Mouse (Mus musculus) layer of hippocampus, adult 8-10 months (tissue): ENCODE results near the gene Olfr49. TPM values are rescaled to one million over a fixed set of nuclear protein-coding genes. Genes with fewer than 3 reads are reported as not detected.

Experiments used
- DNase-seq, 2 experiments: peaks; one replicate each; pipeline ENCODE4 v3.0.0; 2022; ENCODE audit warnings: low spot score in 2 of 2
- total RNA-seq, 4 experiments: library from RNA; stranded (reverse); gene quantifications; 2 replicates each; pipeline ENCODE4 v1.2.4; 2022

Olfr49 gene
- not detected for total RNA-seq

DNA sequence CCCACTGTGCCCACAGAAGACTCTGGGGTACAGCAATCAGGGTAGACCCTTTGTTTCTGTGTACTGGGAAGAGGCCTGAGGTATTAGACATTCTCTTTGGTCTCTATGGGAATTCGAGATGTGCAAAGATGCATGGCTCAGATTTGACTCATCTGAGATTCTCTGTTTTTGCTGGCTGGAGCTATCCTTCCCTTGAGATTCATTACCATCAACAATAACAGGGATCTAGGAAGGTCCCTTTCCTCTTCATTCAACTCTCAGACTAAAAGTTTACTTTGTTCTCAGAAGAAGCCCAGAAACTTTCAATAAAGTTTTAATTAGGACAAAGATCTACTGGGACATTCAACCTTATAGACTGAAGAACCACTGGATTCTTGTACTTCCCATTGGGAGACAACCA is at the start of gene Olfr49:
Gene Olfr49, minus strand, starts transcription at position 101 of the 400 bp plus-strand sequence.
- DNase-seq = no peak

DNA sequence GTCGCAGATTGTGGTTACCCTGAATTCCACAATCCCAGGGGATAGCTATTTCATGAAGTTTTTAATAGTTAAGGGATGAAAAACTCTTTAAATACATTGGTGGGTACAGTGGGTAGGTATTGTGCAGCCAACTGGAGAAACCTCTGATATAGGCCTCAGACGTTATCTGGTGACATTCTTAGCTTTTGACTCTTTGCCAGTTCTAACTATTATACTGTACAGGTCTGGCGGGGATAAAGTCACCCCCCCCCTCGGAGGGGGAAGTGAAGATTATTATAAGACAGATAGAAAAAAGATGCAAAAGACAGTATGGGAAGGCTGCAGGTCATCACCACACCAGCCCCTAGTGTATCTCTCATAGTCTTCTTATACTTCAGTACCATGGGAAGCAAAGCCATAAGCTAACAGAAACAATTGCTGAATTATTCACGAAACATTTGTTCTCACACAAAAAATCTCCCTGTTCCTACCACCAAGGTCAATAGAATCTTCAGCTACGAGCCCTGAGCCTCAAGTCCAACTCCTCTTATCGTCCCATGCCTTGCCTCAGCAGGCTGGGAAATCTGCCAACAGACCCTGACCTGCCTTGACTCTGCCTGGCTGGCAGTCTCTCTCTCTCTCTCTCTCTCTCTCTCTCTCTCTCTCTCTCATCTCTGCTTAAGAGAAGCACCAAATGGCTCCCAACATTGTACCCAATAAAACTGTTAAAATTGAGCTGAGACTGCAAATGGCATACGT is 48.9 kb upstream of the Olfr49 start:
- no peak for DNase-seq

DNA sequence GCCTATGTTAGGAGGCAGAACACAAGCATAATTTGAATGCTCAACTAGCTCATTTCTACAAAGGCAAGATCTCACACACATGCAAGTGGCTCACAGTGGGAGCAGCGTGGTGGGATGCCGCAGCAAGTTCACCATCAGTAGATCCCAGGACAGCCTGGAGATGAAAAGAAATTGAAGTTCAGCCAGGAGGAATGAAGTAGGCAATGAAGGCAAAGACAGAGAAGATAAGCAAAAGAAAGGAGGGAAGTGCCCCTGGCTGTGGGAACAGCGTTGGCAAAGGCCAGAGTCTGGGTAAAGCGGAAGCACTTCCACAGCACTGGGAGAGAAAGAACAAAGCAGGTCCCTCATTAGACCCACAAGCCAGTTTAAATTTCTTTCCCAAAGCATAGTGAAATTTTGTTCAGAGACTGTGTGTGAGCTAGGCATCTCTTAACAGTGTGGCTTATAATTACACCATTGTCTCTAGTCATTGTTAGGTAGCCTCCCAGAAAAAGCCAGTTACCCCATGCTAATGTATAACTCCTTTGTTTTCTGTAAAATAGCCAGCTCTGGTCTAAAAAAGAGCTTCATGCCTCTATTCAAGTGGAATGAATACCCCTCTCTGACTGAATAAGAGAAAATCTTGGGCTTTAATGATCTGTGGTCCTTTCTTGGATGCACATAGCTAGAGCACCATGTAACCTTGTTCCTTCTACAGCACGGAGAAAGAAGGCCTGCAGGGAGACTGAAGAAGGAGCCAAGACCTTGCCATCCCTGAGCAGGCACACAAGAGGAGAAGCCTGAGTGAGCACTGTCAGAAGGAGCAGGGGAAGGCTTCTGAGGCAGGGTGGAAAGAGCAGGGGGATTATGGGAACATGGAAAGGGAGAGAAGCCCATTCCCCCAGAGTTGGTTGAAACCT is 47.7 kb upstream of the Olfr49 start:
- no peak for DNase-seq

DNA sequence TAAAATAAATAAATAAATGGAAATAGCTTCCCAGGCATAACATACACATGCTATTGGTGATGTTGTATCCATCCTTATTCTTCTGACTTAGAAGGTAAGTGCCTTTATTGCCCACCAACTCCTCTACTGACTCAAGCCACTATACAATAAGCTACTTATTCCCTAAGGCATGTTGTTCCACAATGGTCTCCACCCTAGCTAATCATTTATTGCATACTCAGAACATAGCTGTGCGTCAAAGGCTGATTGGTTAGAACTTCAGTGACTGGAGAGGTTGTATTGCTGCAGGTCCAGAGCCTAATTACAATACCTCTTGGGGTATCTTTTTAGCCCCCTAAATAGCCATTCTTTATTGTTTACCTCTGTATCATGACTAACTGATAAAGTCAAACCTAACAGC is 46.4 kb upstream of the Olfr49 start:
- no peak for DNase-seq

DNA sequence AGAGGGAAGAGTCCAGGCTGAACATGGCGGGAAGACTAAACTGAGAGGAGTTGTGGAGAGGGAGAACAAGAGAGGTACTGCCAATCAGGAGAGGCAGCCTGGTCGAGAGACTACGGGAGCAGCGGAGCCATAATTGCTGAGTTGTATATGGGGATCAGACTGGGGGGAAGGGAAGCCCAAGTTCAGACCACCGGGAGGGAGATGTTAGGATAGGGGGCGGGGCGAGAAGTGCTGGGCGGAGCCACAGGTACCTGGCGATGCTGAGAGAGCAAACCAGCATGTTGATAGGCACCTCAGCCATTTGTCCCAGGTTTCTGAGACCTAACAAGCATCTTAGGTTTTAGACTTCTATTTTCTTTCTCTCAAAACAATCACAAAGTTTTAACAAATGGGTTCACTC is 44.5 kb upstream of the Olfr49 start:
- DNase-seq = no peak

DNA sequence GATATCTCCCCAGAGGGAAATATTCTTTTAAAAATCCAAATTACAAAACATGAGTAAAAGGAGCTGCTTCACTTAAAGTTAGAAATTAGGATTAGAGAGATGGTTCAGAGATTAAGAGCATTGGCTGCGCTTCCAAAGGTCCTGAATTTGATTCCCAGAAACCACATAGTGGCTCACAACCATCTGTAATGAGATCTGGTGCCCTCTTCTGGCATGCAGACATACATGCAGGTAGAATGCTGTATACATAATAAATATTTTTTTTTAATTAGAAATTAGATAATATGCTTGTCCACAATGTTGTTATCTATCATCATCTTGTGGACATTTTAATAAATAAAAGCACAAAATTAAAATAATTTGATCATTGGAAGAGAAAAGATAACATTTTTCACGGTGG is 43.8 kb upstream of the Olfr49 start:
- no peak for DNase-seq

DNA sequence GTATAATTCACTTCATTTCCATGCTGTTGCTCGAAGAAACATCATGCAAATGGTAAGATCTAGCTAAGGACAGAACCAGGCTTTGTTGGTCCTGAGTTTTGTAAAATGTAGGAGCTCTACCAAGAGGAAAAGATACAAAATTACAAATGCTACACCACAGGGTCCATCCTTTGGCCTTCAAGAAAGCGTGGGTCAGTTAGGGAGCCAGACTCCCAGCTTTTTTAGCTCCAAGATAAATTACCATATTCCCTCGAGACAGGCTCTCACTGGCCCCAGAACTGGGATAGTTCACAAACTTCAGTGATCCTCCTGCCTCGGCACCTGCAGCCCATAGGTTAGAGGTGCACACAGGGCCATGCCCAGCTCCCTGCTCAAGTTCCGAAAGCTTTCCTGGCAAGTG is 39.7 kb upstream of the Olfr49 start:
- DNase-seq = no peak

DNA sequence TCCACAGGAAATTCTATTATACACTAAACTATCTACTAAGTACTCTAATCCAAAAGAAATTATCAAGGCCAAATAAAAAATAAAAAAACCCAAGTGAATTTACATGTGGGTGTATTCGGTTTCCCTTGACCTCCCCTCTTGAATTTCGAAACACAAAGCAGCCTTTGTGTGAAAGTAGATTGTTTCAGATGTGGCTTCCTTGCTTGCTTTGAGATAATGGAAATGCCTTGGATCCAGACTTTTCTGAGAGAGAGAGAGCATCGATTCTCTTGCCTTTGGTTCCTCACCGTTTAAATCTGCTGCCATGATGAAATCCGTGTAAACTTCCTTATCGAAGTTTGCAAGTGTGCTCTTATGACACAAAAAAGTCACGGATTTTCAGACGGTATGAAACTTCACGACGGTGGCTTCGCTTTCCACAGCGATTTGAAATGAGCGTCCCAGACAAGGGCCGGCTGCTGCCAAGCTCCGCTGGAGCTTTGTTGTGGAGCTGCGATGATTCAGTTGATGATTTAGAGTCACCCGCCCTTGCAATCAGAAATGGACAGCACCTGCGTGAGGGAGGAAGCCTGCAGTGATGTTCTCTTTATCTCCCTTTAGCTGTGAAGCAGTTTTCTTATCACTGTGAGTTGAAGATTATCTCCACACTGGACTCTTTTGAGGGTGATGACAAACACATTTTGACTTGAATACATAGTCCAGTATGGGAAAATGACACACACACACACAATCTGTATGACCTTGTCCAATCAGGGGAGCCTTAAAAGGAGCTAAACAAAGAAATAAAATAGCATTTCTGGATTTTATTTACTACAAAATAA is 37.0 kb upstream of the Olfr49 start:
- no peak for DNase-seq

DNA sequence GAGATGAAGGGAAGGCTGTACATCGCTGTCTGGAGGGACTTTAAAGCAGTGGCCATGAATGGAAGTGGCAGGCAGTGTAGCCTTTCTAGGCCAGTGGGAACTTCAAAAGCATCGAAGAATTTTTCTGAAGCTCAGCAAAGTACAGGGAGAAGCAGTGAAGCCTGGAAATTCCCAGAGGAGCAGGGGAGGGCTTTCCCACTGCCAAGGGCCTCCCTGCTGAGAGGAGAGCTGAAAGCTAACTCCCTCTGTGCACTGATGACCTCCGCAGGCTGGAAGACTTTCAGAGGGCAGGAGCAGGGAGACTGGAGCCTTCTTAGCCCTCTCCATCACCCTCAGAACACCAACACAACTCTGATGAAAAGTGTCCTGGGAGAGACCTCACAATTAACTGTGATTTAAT is 27.0 kb upstream of the Olfr49 start:
- no peak for DNase-seq

DNA sequence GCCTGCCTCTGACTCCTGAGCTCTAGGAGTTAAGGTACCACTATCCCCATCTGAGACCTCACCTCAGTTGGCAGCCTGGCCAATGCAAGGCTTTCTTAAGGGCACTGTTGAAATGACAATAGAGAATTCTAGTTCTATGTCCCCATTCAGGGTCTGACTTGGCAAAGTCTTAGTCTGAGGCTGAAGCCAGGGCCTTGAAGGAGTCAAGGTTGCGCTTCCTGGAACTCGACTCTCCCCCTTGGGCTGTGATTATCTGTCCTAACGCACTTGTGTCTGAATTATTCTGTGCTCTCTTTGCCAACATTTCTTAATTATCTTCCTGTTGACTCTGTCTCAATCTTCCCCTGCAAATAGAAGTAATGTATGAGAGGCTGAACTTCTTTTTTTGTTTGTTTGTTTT is 15.9 kb upstream of the Olfr49 start:
- DNase-seq = no peak

DNA sequence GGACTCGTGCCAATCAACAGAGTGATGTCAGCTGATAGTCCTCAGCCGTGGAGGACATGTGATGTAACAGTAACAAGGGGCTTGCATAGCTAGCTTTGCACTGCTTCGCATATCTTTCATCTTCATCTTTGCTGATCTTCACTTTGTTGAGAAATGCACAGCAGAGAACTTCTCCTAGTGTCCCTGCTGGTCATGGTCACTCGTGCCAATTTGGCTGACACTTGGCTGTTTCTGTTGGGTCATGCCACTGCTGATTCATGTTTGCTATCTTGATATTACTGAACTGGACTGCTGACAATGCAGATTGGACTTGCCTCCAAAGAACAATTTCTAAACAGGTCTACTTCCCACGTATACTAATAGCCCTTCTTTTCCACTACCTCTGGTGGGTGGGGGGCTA is 15.4 kb upstream of the Olfr49 start:
- DNase-seq = no peak

DNA sequence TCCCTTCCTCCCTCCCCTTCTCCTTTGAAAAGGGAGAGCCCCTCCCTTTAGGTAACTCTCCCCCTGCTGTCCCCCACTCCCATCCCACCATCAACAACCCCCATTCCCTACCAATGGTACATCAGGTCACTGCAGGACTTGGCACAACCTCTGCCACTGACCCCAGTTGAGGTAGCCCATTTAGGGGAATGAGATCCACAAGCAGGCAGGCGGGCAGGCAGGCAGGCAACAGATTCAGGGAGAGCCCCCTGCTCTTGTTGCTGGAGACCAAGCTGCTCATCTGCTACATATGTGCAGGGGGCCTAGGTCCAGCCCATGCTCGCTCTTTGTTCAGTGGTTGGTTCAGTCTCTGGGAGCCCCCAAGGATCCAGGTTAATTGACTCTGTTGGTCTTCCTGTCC is 8.3 kb downstream of the Olfr49 start:
- no peak for DNase-seq

DNA sequence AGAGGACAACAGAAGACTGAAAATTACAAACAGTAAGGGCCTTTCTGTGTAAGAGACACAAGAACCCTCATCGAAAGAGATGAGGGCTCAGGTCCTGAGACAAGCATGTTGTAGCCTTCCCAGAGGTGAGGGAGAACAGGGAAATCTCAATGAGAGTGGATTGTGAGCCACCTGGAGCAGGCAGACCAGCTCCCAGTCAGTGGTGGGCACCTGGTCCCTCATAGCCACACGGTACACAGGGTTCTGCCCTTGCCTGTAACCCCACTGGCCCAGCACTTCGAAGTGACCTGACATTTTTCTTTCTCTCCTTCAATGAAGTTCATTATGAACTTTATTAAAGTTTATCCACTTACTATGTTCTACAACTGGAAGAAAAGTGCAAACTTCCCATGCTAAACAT is 12.0 kb downstream of the Olfr49 start:
- no peak for DNase-seq

DNA sequence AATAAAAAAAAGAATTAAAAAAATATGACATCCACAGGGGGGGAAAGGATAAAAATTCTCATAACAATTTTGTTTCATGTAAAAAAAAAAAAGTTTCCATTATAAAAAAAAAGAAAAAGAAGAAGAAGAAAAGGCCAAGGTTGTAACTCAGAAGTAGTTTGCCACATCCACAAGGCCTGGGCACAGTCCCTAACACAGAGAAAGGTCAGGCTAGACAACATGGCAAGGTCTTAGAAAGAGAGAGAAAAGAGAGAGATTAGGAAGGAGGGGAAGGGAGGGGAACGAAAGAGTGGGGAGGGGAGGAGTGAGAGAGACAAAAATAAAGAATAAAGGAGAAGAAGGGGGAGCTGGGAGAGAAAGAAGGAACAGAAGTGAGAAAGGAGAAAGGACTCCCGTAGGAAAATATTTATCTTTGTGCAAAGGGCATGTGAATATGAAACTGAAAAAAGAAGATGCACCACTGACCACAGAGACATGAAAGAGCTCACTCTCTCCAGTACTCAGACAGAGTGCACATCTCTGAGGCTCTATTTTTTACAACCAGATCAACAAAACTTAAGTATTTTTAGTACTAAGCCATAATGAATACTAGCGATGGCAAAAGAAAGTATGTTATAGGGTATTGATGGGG is 12.6 kb downstream of the Olfr49 start:
- DNase-seq = no peak

DNA sequence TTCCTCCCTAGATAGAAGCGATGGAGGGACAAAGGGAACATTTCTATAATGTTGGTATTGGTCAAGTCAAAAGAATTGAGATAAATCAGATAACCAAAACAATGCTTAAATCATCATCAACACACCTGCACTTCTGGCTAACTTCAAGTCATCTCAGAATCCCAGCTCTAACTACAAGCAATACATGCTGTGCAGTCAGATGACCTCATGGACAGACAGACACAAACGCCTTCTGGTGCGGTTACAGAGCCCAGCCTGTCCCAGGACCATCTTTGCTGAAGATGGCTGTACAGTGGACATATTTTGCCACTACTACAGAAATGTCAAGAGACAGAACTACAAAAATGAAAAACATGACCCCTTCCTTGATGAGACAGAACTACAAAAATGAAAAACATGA is 14.3 kb downstream of the Olfr49 start:
- no peak for DNase-seq

DNA sequence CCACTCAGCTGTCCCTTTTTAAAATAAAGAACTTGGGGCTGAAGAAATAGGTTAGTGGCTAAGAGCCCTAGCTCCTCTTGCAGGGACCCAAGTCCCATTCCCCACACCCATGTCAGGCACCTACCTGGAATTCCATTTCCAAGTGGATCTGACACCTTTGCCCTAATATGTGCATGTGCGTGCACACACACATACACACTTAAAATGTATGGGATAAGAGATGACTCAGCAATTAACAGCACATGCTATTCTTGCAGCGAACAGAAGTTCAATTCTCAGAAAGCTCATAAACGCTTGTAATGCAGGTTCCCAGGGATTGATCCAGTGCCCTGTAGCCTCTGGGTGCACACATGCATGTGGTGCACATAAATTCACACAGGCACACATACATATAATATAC is 15.2 kb downstream of the Olfr49 start:
- no peak for DNase-seq

DNA sequence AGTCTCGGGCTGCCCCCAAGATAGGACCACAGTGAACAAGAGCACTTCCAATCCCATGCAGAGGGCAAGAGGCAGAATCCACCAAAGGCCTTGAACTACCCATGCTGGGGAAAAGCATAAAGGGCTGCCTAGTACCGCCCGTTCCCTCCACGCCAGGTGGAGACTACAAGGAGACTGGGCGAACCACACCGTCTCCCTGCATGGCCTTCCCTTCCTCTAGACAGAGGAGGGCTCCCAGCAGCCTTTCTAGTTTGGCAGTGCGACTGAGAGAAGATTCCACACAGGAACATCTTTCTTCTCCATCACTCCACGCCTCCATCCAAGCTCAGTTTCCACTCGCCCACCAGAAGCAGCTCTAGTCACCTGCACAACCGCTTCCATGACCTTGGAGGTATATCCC is 16.8 kb downstream of the Olfr49 start:
- DNase-seq = no peak

DNA sequence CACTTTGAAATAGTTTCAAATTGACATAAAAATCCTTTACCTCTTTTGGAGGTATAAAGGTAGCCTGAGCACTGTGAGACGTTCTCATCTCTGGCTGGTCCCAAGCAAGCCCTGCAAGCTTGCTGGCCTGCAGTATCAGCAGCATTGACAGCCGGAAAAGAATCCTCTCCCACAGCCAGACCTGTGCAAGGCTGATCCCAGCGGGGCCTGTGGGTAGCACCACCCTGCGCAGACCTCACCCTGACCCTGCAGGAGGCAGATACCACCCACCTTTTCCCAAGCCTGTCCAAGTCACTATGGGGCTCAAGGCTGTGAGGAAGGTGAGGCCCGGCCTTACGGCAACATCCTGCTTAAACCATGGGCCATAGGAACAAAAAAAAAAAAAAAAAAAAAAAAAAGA is 18.8 kb downstream of the Olfr49 start:
- DNase-seq = no peak

DNA sequence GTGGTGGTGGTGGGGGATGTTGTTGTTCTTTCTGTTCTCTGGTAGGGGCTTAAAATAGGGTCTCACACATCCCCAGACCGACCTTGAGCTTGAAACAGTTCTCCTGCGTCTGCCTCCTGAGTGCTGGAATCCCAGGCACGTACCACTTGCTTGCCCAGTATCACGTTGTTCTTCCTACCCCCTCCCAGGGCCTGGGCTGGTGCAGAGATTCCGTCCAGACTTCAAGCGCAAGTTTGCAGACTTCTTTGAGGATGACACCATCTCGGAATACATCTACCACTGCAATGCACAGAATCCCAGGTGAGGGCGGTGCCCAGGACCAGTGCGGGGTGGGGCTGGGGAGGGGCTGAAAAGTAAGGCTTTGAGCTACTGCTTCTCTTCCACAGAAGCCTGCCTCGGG is 19.6 kb downstream of the Olfr49 start:
- DNase-seq = no peak

DNA sequence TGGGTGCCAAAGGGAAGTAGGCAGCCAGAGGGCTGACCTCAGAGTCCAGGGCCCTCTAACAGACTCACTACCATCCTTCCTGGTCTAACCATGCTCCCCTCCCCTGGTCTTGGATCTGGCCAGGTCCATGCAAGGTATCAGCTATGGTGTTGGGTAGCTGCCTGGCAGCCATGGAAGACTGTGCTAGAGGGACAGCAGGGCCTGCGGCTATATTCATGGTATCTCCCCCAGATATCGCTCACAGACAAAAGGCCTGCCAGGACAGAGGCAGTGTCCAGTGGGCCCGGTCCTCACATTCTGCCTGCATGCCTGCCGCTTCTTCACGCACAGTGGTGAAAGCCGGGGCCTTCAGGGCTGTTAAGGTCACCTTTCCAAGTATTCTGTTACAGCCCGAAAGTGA is 20.5 kb downstream of the Olfr49 start:
- DNase-seq = no peak

DNA sequence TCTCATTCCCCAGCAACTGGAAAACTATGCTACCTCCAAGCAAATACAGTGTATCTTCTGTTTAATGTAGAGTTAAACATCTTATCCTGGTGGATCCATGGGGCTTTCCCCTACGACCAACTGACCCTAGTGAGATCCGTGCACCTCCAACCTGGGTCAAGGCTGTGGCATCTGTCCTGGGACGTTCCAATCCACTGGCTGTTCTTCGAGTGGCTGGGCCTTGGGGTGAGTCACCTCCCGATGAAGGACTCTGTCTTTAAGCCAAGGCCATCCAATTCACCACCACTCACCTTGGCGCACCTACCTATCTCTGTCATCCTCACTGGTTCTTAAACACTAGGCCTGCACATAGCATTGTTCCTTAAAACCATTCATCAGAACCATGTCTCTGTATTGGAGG is 21.6 kb downstream of the Olfr49 start:
- DNase-seq = no peak

DNA sequence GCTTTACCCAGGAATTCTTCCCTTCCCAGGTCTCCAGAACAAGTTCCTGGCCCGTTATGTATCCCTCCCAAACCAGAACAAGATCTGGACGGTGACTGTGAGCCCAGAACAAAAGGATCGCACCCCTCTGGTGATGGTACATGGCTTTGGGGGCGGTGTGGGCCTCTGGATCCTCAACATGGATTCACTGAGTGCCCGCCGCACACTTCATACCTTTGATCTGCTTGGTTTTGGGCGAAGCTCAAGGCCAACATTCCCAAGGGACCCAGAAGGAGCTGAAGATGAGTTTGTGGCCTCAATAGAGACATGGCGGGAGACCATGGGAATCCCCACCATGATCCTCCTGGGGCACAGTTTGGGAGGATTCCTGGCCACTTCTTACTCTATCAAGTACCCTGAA is 22.1 kb downstream of the Olfr49 start:
- no peak for DNase-seq
